Mouse (Mus musculus): Measurements from ENCODE around the gene Wdr70. TPM values are rescaled to one million over a fixed set of nuclear protein-coding genes. Genes with fewer than 3 reads are reported as not detected.

Wdr70 gene
- polyA plus RNA-seq, 1 experiment from 2014 or later = 37.0 TPM

DNA sequence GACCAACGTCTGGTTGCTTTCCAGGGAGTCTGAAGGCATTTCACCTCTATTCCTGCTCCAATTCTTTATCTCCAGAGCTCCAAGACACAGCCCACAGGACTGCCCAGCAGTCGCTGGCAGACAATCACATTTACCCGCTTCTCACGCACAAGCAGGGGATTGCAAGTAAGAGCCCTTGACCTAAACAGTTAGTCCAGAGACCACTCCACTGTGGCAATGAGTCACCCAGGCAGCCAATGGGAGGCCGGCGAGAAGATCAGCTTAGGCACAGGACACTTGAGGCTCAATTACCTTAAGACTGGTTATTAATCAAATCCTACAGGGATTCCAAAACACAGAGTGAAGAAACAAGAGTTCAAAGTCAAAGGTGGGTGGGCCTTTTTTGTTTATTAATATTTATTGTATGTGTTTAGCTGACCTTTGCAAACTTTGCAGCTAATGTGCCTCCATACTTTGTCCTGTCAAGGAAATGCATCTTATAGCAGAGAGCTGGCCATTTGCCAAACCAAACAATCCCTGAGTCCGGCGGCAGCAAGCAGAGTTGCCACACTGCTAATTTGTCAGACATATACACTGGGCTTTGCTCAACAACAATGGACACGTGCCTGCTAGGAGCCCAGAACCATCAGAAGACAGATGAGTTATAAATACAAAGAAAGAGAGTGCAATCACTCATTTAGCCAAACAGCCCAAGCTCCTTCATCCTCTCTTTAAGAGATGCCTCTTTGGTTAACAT lies 207.3 kb downstream of the Wdr70 start:
- Histone ChIP-seq H3K27me3 (ENCODE audit: control insufficient read depth, insufficient read depth, low read length) (no peaks in the 10 kb centered on the region), H3K9me3 (ENCODE audit: control insufficient read depth, low read length) (no peaks in the 10 kb centered on the region), H3K4me3 (ENCODE audit: control insufficient read depth in 1 of 2, insufficient read depth in 1 of 2, low read depth in 1 of 2, low read length in 2 of 2) (no peak overlapping the region), H3K36me3 (ENCODE audit: control insufficient read depth, insufficient read depth, low read length) (no peaks in the 10 kb centered on the region), H3K4me2 (ENCODE audit: low read length) (no peak overlapping the region), H3K4me1 (ENCODE audit: control insufficient read depth in 2 of 2, insufficient read depth in 2 of 2, low read length in 2 of 2) (peaks cover 12 to 14% of the 10 kb centered on the region in 2 experiments; a peak in 3 of 4 replicates), H3K27ac (replicated peaks in 1 of 2; ENCODE audit: control insufficient read depth in 1 of 2, insufficient read depth in 1 of 2, low read depth in 2 of 2, low read length in 2 of 2) (peak overlapping the region in 1 of 2 experiments; percentile 45; a peak in 1 of 4 replicates), H3K9ac (ENCODE audit: low read length) (no peak overlapping the region)
- whole genome bisulfite sequencing = 34% methylated on average over 9 of the region's 9 CpGs
- no peak for ATAC-seq (ENCODE audit: insufficient number of reproducible peaks, insufficient read depth, low FRiP score, low read depth)

DNA sequence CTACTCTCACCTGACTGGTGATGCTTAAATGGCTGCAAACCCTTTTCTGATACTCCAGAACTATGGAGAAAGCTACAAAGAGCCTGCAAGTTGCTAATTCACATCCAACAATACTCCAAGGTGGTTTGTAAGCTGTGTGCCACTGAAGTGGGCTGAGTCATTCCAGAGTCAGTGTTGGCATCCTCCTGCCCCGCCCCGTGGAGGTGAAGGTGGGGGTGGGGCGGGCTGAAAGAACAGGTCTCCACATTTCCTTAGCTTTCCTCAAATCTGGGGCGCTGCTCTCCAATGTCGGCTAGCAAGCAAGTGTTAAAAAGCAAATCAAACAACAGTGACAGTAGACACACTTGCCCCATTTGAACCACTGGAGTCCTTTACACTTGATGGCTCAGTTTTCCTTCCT lies 208.7 kb downstream of the Wdr70 start:
- Histone ChIP-seq H3K36me3 (ENCODE audit: control insufficient read depth, insufficient read depth, low read length) (no peaks in the 10 kb centered on the region; the same call in 1 of the 2 replicates), H3K27me3 (ENCODE audit: control insufficient read depth, insufficient read depth, low read length) (no peaks in the 10 kb centered on the region), H3K4me3 (ENCODE audit: control insufficient read depth in 1 of 2, insufficient read depth in 1 of 2, low read depth in 1 of 2, low read length in 2 of 2) (no peak overlapping the region), H3K4me1 (ENCODE audit: control insufficient read depth in 2 of 2, insufficient read depth in 2 of 2, low read length in 2 of 2) (peaks cover 10 to 14% of the 10 kb centered on the region in 2 experiments; a peak in 3 of 4 replicates), H3K27ac (replicated peaks in 1 of 2; ENCODE audit: control insufficient read depth in 1 of 2, insufficient read depth in 1 of 2, low read depth in 2 of 2, low read length in 2 of 2) (no peak overlapping the region), H3K9me3 (ENCODE audit: control insufficient read depth, low read length) (no peaks in the 10 kb centered on the region), H3K4me2 (ENCODE audit: low read length) (no peak overlapping the region), H3K9ac (ENCODE audit: low read length) (no peak overlapping the region)
- 80% methylated on average over 5 of the region's 5 CpGs for WGBS
- ATAC-seq (ENCODE audit: insufficient number of reproducible peaks, insufficient read depth, low FRiP score, low read depth) = no peak

- 95% methylated on average over 5 of the region's 5 CpGs for WGBS
- no peak for ATAC-seq (ENCODE audit: insufficient number of reproducible peaks, insufficient read depth, low FRiP score, low read depth)
- no peak overlapping the region for H3K27ac ChIP-seq (replicated peaks in 1 of 2; ENCODE audit: control insufficient read depth in 1 of 2, insufficient read depth in 1 of 2, low read depth in 2 of 2, low read length in 2 of 2)
Observed at GRCm38 (mm10) chr15:7889362-7889674, 209.7 kb downstream of the Wdr70 start.

DNA sequence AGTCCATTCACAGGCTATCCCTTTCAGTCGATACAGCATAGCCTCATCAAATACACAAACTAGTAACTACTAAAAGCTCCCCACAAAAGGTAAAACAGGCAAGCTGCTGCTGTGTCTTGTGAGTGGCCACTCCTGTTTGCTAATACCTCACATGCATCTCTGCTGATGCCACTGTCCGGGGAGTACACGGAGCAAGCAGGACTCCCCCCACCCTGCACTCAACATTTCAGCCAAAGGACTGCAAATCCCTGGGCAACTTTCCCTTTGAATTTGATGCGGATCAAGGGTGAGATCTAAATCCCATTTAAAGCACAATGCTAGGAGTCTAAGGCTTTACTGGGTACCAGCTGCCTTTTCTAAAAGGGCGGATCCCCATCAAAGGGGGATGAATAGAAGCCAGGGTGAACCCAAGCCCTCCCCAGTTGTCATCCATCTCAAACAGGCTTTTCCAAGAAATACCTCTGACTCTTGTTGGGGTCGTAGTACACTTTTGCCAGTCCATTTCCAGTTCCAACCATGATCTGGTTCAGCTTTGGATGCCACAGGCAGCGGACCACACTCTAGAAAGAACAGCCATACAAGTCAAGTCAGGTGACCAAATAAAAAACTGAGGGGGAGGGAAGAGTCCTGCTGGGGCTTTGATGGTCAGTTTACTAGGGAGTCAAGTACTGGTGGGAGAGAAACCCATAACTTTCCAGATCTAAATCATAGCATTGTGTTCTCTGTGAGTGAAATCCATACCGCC lies 210.2 kb downstream of the Wdr70 start:
- no peaks in the 10 kb centered on the region for H3K9me3 ChIP-seq (ENCODE audit: control insufficient read depth, low read length)
- WGBS = 87% methylated on average over 8 of the region's 8 CpGs
- H3K36me3 ChIP-seq (ENCODE audit: control insufficient read depth, insufficient read depth, low read length) = peaks cover 6% of the 10 kb centered on the region; the same call in 1 of the 2 replicates
- peaks cover 10 to 14% of the 10 kb centered on the region in 2 experiments; a peak in 3 of 4 replicates for H3K4me1 ChIP-seq (ENCODE audit: control insufficient read depth in 2 of 2, insufficient read depth in 2 of 2, low read length in 2 of 2)
- no peak overlapping the region for H3K9ac ChIP-seq (ENCODE audit: low read length)
- ATAC-seq (ENCODE audit: insufficient number of reproducible peaks, insufficient read depth, low FRiP score, low read depth) = no peak
- H3K4me3 ChIP-seq (ENCODE audit: control insufficient read depth in 1 of 2, insufficient read depth in 1 of 2, low read depth in 1 of 2, low read length in 2 of 2) = no peak overlapping the region
- H3K27me3 ChIP-seq (ENCODE audit: control insufficient read depth, insufficient read depth, low read length) = no peaks in the 10 kb centered on the region
- H3K4me2 ChIP-seq (ENCODE audit: low read length) = no peak overlapping the region
- no peak overlapping the region for H3K27ac ChIP-seq (replicated peaks in 1 of 2; ENCODE audit: control insufficient read depth in 1 of 2, insufficient read depth in 1 of 2, low read depth in 2 of 2, low read length in 2 of 2)

More at GRCm38 (mm10) chr15:7889362-7889674, 209.7 kb downstream of the Wdr70 start:
- Histone ChIP-seq H3K27me3 (ENCODE audit: control insufficient read depth, insufficient read depth, low read length) (no peaks in the 10 kb centered on the region), H3K4me2 (ENCODE audit: low read length) (no peak overlapping the region), H3K4me3 (ENCODE audit: control insufficient read depth in 1 of 2, insufficient read depth in 1 of 2, low read depth in 1 of 2, low read length in 2 of 2) (no peak overlapping the region), H3K9ac (ENCODE audit: low read length) (no peak overlapping the region), H3K36me3 (ENCODE audit: control insufficient read depth, insufficient read depth, low read length) (peaks cover under 1% of the 10 kb centered on the region; the same call in 1 of the 2 replicates), H3K9me3 (ENCODE audit: control insufficient read depth, low read length) (no peaks in the 10 kb centered on the region), H3K4me1 (ENCODE audit: control insufficient read depth in 2 of 2, insufficient read depth in 2 of 2, low read length in 2 of 2) (peaks cover 10 to 14% of the 10 kb centered on the region in 2 experiments; a peak in 3 of 4 replicates)

GRCm38 (mm10) chr15:7886591-7886990 lies 212.4 kb downstream of the Wdr70 start:
- Histone ChIP-seq H3K4me1 (ENCODE audit: control insufficient read depth in 2 of 2, insufficient read depth in 2 of 2, low read length in 2 of 2) (peaks cover 5 to 9% of the 10 kb centered on the region in 2 experiments; a peak in 3 of 4 replicates), H3K36me3 (ENCODE audit: control insufficient read depth, insufficient read depth, low read length) (peaks cover 6% of the 10 kb centered on the region; the same call in 1 of the 2 replicates), H3K9me3 (ENCODE audit: control insufficient read depth, low read length) (no peaks in the 10 kb centered on the region), H3K27me3 (ENCODE audit: control insufficient read depth, insufficient read depth, low read length) (no peaks in the 10 kb centered on the region), H3K9ac (ENCODE audit: low read length) (no peak overlapping the region), H3K4me2 (ENCODE audit: low read length) (no peak overlapping the region), H3K27ac (replicated peaks in 1 of 2; ENCODE audit: control insufficient read depth in 1 of 2, insufficient read depth in 1 of 2, low read depth in 2 of 2, low read length in 2 of 2) (no peak overlapping the region), H3K4me3 (ENCODE audit: control insufficient read depth in 1 of 2, insufficient read depth in 1 of 2, low read depth in 1 of 2, low read length in 2 of 2) (no peak overlapping the region)
- WGBS = 74% methylated on average over 8 of the region's 8 CpGs
- no peak for ATAC-seq (ENCODE audit: insufficient number of reproducible peaks, insufficient read depth, low FRiP score, low read depth)

- peaks cover 6% of the 10 kb centered on the region; the same call in 1 of the 2 replicates for H3K36me3 ChIP-seq (ENCODE audit: control insufficient read depth, insufficient read depth, low read length)
- no peaks in the 10 kb centered on the region for H3K9me3 ChIP-seq (ENCODE audit: control insufficient read depth, low read length)
- no peak overlapping the region for H3K4me3 ChIP-seq (ENCODE audit: control insufficient read depth in 1 of 2, insufficient read depth in 1 of 2, low read depth in 1 of 2, low read length in 2 of 2)
- H3K27me3 ChIP-seq (ENCODE audit: control insufficient read depth, insufficient read depth, low read length) = no peaks in the 10 kb centered on the region
- H3K4me2 ChIP-seq (ENCODE audit: low read length) = no peak overlapping the region
- no peak overlapping the region for H3K27ac ChIP-seq (replicated peaks in 1 of 2; ENCODE audit: control insufficient read depth in 1 of 2, insufficient read depth in 1 of 2, low read depth in 2 of 2, low read length in 2 of 2)
- no peak overlapping the region for H3K9ac ChIP-seq (ENCODE audit: low read length)
- H3K4me1 ChIP-seq (ENCODE audit: control insufficient read depth in 2 of 2, insufficient read depth in 2 of 2, low read length in 2 of 2) = peaks cover 0 to 4% of the 10 kb centered on the region in 2 experiments; a peak in 1 of 4 replicates
- ATAC-seq (ENCODE audit: insufficient number of reproducible peaks, insufficient read depth, low FRiP score, low read depth) = no peak
- WGBS = 58% methylated on average over 10 of the region's 10 CpGs
Observed at GRCm38 (mm10) chr15:7885106-7885505, 213.9 kb downstream of the Wdr70 start.

GRCm38 (mm10) chr15:7884181-7884580 lies 214.8 kb downstream of the Wdr70 start:
- Histone ChIP-seq H3K4me1 (ENCODE audit: control insufficient read depth in 2 of 2, insufficient read depth in 2 of 2, low read length in 2 of 2) (no peaks in the 10 kb centered on the region), H3K27me3 (ENCODE audit: control insufficient read depth, insufficient read depth, low read length) (no peaks in the 10 kb centered on the region), H3K9me3 (ENCODE audit: control insufficient read depth, low read length) (no peaks in the 10 kb centered on the region), H3K4me3 (ENCODE audit: control insufficient read depth in 1 of 2, insufficient read depth in 1 of 2, low read depth in 1 of 2, low read length in 2 of 2) (no peak overlapping the region), H3K9ac (ENCODE audit: low read length) (no peak overlapping the region), H3K27ac (replicated peaks in 1 of 2; ENCODE audit: control insufficient read depth in 1 of 2, insufficient read depth in 1 of 2, low read depth in 2 of 2, low read length in 2 of 2) (no peak overlapping the region), H3K4me2 (ENCODE audit: low read length) (no peak overlapping the region), H3K36me3 (ENCODE audit: control insufficient read depth, insufficient read depth, low read length) (peaks cover 6% of the 10 kb centered on the region; the same call in 1 of the 2 replicates)
- 91% methylated on average over 11 of the region's 11 CpGs for WGBS
- ATAC-seq (ENCODE audit: insufficient number of reproducible peaks, insufficient read depth, low FRiP score, low read depth) = no peak

Measured in heart, embryonic 14.5 days (tissue).